Comparison of ENCODE assay signal across 10 mouse cellular contexts in genomic region chr3:88495741-88496415, GRCm38 (mm10). TPM values are rescaled to one million over a fixed set of nuclear protein-coding genes. Genes with fewer than 3 reads are reported as not detected.
DNase-seq lines count a peak whose midpoint lies in the region; ATAC-seq and TF ChIP-seq lines count a peak whose summit lies in the region.
"Had no signal": no experiment of that assay in that cellular context is flagged by ENCODE, and none has a peak within 500 bp of the region (broad histone marks: within the 10 kb centered on the region; RNA-seq: fewer than 3 reads in every experiment).

No protein-coding gene starts in this region.

- H3K4me3 ChIP-seq in MEL (ENCODE audit: control insufficient read depth in 1 of 2, insufficient read depth in 1 of 2, low read depth in 2 of 2, low read length in 2 of 2), result no peak overlapping the region
- no peak overlapping the region for H3K4me3 ChIP-seq in heart, embryonic 10.5 days
- peak overlapping the region; percentile 16; the same call in 1 of the 2 replicates for H3K4me3 ChIP-seq in liver, embryonic 12.5 days
- H3K4me3 ChIP-seq: midbrain, embryonic 12.5 days had no signal

- no peaks in the 10 kb centered on the region for H3K27me3 ChIP-seq in MEL (ENCODE audit: control insufficient read depth in 1 of 2, insufficient read depth in 2 of 2, low read length in 2 of 2)
- H3K27me3 ChIP-seq in heart, embryonic 10.5 days (ENCODE audit: insufficient read depth, poor library complexity, severe bottlenecking), result 0 out of 2 replicates have a peak, but pooled peaks cover under 1% of the 10 kb centered on the region
- no peaks in the 10 kb centered on the region for H3K27me3 ChIP-seq in liver, embryonic 12.5 days (replicated peaks)

- no peak for TF ChIP-seq RAD21 in MEL (IDR thresholded peaks at IDR 0.05; ENCODE audit: low read depth, low read length)

- no peak for TF ChIP-seq CTCF in MEL (IDR thresholded peaks at IDR 0.05 in 2 of 3, conservative IDR thresholded peaks at IDR 0.05 in 1 of 3; ENCODE audit: control insufficient read depth in 1 of 3, insufficient read depth in 1 of 3, low read depth in 2 of 3, low read length in 3 of 3, poor library complexity in 1 of 3, severe bottlenecking in 1 of 3)

- H3K27ac ChIP-seq in MEL (ENCODE audit: control insufficient read depth, low read depth, low read length), result peak overlapping the region; percentile 84
- peak overlapping the region; percentile 91 for H3K27ac ChIP-seq in heart, embryonic 10.5 days
- H3K27ac ChIP-seq in liver, embryonic 12.5 days, result peak overlapping the region; percentile 97
- H3K27ac ChIP-seq: midbrain, embryonic 12.5 days had no signal

- H3K4me2 ChIP-seq in liver, embryonic 12.5 days, result peak overlapping the region; percentile 96
- H3K4me2 ChIP-seq: midbrain, embryonic 12.5 days had no signal

- no peak for ATAC-seq in liver, embryonic 12.5 days
- no peak for ATAC-seq in frontal cortex, adult (ENCODE audit: low TSS enrichment)
- no peak for ATAC-seq in inflammation-experienced regulatory T-cells, adult 6 months
- ATAC-seq: forebrain, embryonic 14.5 days had no signal

- WGBS in heart, embryonic 10.5 days, result 79% methylated on average over 10 of the region's 10 CpGs
- WGBS in liver, embryonic 12.5 days (ENCODE audit: insufficient replicate concordance), result 72% methylated on average over 10 of the region's 10 CpGs

- H3K79me2 ChIP-seq in MEL (ENCODE audit: control insufficient read depth, insufficient read depth, low read length, poor library complexity), result peaks cover 38% of the 10 kb centered on the region

- peaks cover 31 to 53% of the 10 kb centered on the region in 2 experiments for H3K4me1 ChIP-seq in MEL (ENCODE audit: control insufficient read depth in 1 of 2, insufficient read depth in 2 of 2, low read length in 2 of 2)
- H3K4me1 ChIP-seq in heart, embryonic 10.5 days, result peaks cover 61% of the 10 kb centered on the region
- peaks cover 98% of the 10 kb centered on the region for H3K4me1 ChIP-seq in liver, embryonic 12.5 days

- peaks cover 2 to 60% of the 10 kb centered on the region in 2 experiments; a peak in 3 of 4 replicates for H3K36me3 ChIP-seq in MEL (ENCODE audit: control insufficient read depth in 1 of 2, insufficient read depth in 2 of 2, low read length in 2 of 2)
- H3K36me3 ChIP-seq in heart, embryonic 10.5 days, result no peaks in the 10 kb centered on the region; the same call in 1 of the 2 replicates
- H3K36me3 ChIP-seq in liver, embryonic 12.5 days, result peaks cover 63% of the 10 kb centered on the region
- H3K36me3 ChIP-seq: midbrain, embryonic 12.5 days had no signal

- TF ChIP-seq POLR2A in MEL (IDR thresholded peaks at IDR 0.05; ENCODE audit: control insufficient read depth in 1 of 2, insufficient read depth in 1 of 2, low read depth in 1 of 2, low read length in 2 of 2, poor library complexity in 1 of 2), result no peak

- H3K9me3 ChIP-seq in MEL (replicated peaks; ENCODE audit: insufficient read depth, low read length), result no peaks in the 10 kb centered on the region
- no peaks in the 10 kb centered on the region for H3K9me3 ChIP-seq in heart, embryonic 10.5 days
- no peaks in the 10 kb centered on the region for H3K9me3 ChIP-seq in liver, embryonic 12.5 days (replicated peaks)
- H3K9me3 ChIP-seq: midbrain, embryonic 12.5 days had no signal

- TF ChIP-seq EP300 in MEL (IDR thresholded peaks at IDR 0.05; ENCODE audit: low read depth in 1 of 2, low read length in 2 of 2), result no peak

- H3K9ac ChIP-seq in MEL (ENCODE audit: control insufficient read depth, low read depth, low read length, poor library complexity, severe bottlenecking), result peak overlapping the region; percentile 31
- peak overlapping the region; percentile 71 for H3K9ac ChIP-seq in liver, embryonic 12.5 days
- H3K9ac ChIP-seq: midbrain, embryonic 12.5 days had no signal

- DNase-seq in gastrocnemius, postnatal 10 days, result peak; percentile 21
- no peak for DNase-seq in gastrocnemius, postnatal 25 days
- DNase-seq in MEL (ENCODE audit: low read depth, low spot score), result no peak
- no peak for DNase-seq in heart, embryonic 10.5 days (ENCODE audit: low spot score)
- no peak for DNase-seq in frontal cortex, postnatal 14 days (ENCODE audit: low spot score in 2 of 2)

TF ChIP-seq in MEL, 35 proteins besides CTCF, POLR2A, EP300 and RAD21:
- TF ChIP-seq KAT2A (conservative IDR thresholded peaks at IDR 0.05; ENCODE audit: low read depth, low read length) (no peak), TCF12 (IDR thresholded peaks at IDR 0.05; ENCODE audit: low read depth, low read length) (no peak), MXI1 (IDR thresholded peaks at IDR 0.05; ENCODE audit: low read depth, low read length) (no peak), ZNF384 (IDR thresholded peaks at IDR 0.05; ENCODE audit: low read depth, low read length) (no peak), RCOR1 (IDR thresholded peaks at IDR 0.05; ENCODE audit: low read depth, low read length) (no peak), USF1 (IDR thresholded peaks at IDR 0.05; ENCODE audit: low read depth, low read length) (no peak), UBTF (IDR thresholded peaks at IDR 0.05; ENCODE audit: borderline replicate concordance, insufficient read depth, low read depth, low read length) (no peak), HCFC1 (IDR thresholded peaks at IDR 0.05; ENCODE audit: low read depth, low read length) (no peak), SIN3A (IDR thresholded peaks at IDR 0.05; ENCODE audit: low read length) (no peak), POLR2AphosphoS2 (IDR thresholded peaks at IDR 0.05; ENCODE audit: low read length) (no peak), ETS1 (IDR thresholded peaks at IDR 0.05; ENCODE audit: low read depth, low read length) (no peak)
TF ChIP-seq in MEL: peak in this region for 0.

RNA-seq across cellular contexts. Expression of gene Lmna, which starts 13.9 kb away (rescaled TPM):
- 100 to 1,000 TPM; 189 to 213 TPM for total RNA-seq in gastrocnemius, postnatal 10 days (2021)
- 100 to 1,000 TPM in 1 of 2 experiments, 10 to 100 TPM in 1; 99.2 to 106 TPM for total RNA-seq in gastrocnemius, postnatal 25 days (2021)
- 388 and 394 TPM in 2 replicates for total RNA-seq in MEL (2012; rRNA removed)
- 100 to 1,000 TPM; 128 to 302 TPM for polyA plus RNA-seq in MEL (2012; ENCODE audit: insufficient read depth in 1 of 2, insufficient read length in 2 of 2, low read depth in 1 of 2, low replicate concordance in 2 of 2, missing spikeins in 1 of 2)
- polyA plus RNA-seq in heart, embryonic 10.5 days (2016; fragmentation: Nextera tagmentation; extraction: Ambion mirVana), result 57.7 and 80.7 TPM in 2 replicates
- polyA plus RNA-seq in liver, embryonic 12.5 days (2016; fragmentation: Nextera tagmentation; extraction: Ambion mirVana), result 189 TPM in 2 replicates
- 1 to 10 TPM; 2.6 to 8.0 (median 4.0) TPM for polyA plus RNA-seq in inflammation-experienced regulatory T-cells, adult 6 months (2017; shearing (Covaris generic))

RNA-seq across cellular contexts. Expression of gene Sema4a, which starts 34.9 kb away (rescaled TPM):
- total RNA-seq in gastrocnemius, postnatal 10 days (2021), result 1 to 10 TPM; 2.3 to 3.7 TPM
- 1 to 10 TPM; 1.6 to 1.8 TPM for total RNA-seq in gastrocnemius, postnatal 25 days (2021)
- total RNA-seq in MEL (2012; rRNA removed), result 31.4 and 45.3 TPM in 2 replicates
- polyA plus RNA-seq in MEL (2012; ENCODE audit: insufficient read depth in 1 of 2, insufficient read length in 2 of 2, low read depth in 1 of 2, low replicate concordance in 2 of 2, missing spikeins in 1 of 2), result 10 to 100 TPM in 1 of 2 experiments, not detected in 1; 33.5 TPM
- polyA plus RNA-seq in heart, embryonic 10.5 days (2016; fragmentation: Nextera tagmentation; extraction: Ambion mirVana), result 1.7 and 4.3 TPM in 2 replicates
- 14.4 and 17.6 TPM in 2 replicates for polyA plus RNA-seq in liver, embryonic 12.5 days (2016; fragmentation: Nextera tagmentation; extraction: Ambion mirVana)
- polyA plus RNA-seq in inflammation-experienced regulatory T-cells, adult 6 months (2017; shearing (Covaris generic)), result 10 to 100 TPM; 24.5 to 49.0 (median 28.3) TPM

RNA-seq across cellular contexts. Expression of gene Mex3a, which starts 36.3 kb away (rescaled TPM):
- 1 to 10 TPM; 3.0 to 6.3 TPM for total RNA-seq in gastrocnemius, postnatal 10 days (2021)
- under 1 TPM; 0.24 to 0.33 TPM for total RNA-seq in gastrocnemius, postnatal 25 days (2021)
- total RNA-seq in MEL (2012; rRNA removed), result 4.3 and 5.5 TPM in 2 replicates
- 10 to 100 TPM in 1 of 2 experiments, not detected in 1; 10.1 TPM for polyA plus RNA-seq in MEL (2012; ENCODE audit: insufficient read depth in 1 of 2, insufficient read length in 2 of 2, low read depth in 1 of 2, low replicate concordance in 2 of 2, missing spikeins in 1 of 2)
- polyA plus RNA-seq in heart, embryonic 10.5 days (2016; fragmentation: Nextera tagmentation; extraction: Ambion mirVana), result 11.6 and 22.8 TPM in 2 replicates
- 2.8 and 3.1 TPM in 2 replicates for polyA plus RNA-seq in liver, embryonic 12.5 days (2016; fragmentation: Nextera tagmentation; extraction: Ambion mirVana)
- polyA plus RNA-seq in inflammation-experienced regulatory T-cells, adult 6 months (2017; shearing (Covaris generic)), result under 1 TPM; 0.17 to 0.20 (median 0.18) TPM

RNA-seq across cellular contexts. Expression of gene Rab25, which starts 52.2 kb away (rescaled TPM):
- not detected for total RNA-seq in gastrocnemius, postnatal 10 days (2021)
- total RNA-seq in gastrocnemius, postnatal 25 days (2021), result not detected
- 0.75 and 0.96 TPM in 2 replicates for total RNA-seq in MEL (2012; rRNA removed)
- polyA plus RNA-seq in MEL (2012; ENCODE audit: insufficient read depth in 1 of 2, insufficient read length in 2 of 2, low read depth in 1 of 2, low replicate concordance in 2 of 2, missing spikeins in 1 of 2), result 1 to 10 TPM in 1 of 2 experiments, not detected in 1; 1.9 TPM
- 1.1 and 1.6 TPM in 2 replicates for polyA plus RNA-seq in heart, embryonic 10.5 days (2016; fragmentation: Nextera tagmentation; extraction: Ambion mirVana)
- polyA plus RNA-seq in liver, embryonic 12.5 days (2016; fragmentation: Nextera tagmentation; extraction: Ambion mirVana), result 0.70 TPM in 1 of 2 replicates, not detected in the other
- not detected for polyA plus RNA-seq in inflammation-experienced regulatory T-cells, adult 6 months (2017; shearing (Covaris generic))
- polyA plus RNA-seq: forebrain, embryonic 14.5 days had no signal

RNA-seq across cellular contexts. Expression of gene Lamtor2, which starts 57.0 kb away (rescaled TPM):
- 10 to 100 TPM; 75.4 to 81.8 TPM for total RNA-seq in gastrocnemius, postnatal 10 days (2021)
- 10 to 100 TPM; 76.1 to 81.1 TPM for total RNA-seq in gastrocnemius, postnatal 25 days (2021)
- total RNA-seq in MEL (2012; rRNA removed), result 125 and 127 TPM in 2 replicates
- 100 to 1,000 TPM in 1 of 2 experiments, not detected in 1; 188 TPM for polyA plus RNA-seq in MEL (2012; ENCODE audit: insufficient read depth in 1 of 2, insufficient read length in 2 of 2, low read depth in 1 of 2, low replicate concordance in 2 of 2, missing spikeins in 1 of 2)
- polyA plus RNA-seq in heart, embryonic 10.5 days (2016; fragmentation: Nextera tagmentation; extraction: Ambion mirVana), result 154 and 190 TPM in 2 replicates
- 101 and 102 TPM in 2 replicates for polyA plus RNA-seq in liver, embryonic 12.5 days (2016; fragmentation: Nextera tagmentation; extraction: Ambion mirVana)
- polyA plus RNA-seq in inflammation-experienced regulatory T-cells, adult 6 months (2017; shearing (Covaris generic)), result 100 to 1,000 TPM; 149 to 189 (median 187) TPM
